Mouse (Mus musculus): ENCODE results near the gene Nf2. TPM values are rescaled to one million over a fixed set of nuclear protein-coding genes. Genes with fewer than 3 reads are reported as not detected.

Gene Nf2
- polyA plus RNA-seq (2011; ENCODE audit: insufficient read depth, insufficient read length, low replicate concordance, missing spikeins) = 17.5 and 38.0 TPM in 2 replicates

DNA sequence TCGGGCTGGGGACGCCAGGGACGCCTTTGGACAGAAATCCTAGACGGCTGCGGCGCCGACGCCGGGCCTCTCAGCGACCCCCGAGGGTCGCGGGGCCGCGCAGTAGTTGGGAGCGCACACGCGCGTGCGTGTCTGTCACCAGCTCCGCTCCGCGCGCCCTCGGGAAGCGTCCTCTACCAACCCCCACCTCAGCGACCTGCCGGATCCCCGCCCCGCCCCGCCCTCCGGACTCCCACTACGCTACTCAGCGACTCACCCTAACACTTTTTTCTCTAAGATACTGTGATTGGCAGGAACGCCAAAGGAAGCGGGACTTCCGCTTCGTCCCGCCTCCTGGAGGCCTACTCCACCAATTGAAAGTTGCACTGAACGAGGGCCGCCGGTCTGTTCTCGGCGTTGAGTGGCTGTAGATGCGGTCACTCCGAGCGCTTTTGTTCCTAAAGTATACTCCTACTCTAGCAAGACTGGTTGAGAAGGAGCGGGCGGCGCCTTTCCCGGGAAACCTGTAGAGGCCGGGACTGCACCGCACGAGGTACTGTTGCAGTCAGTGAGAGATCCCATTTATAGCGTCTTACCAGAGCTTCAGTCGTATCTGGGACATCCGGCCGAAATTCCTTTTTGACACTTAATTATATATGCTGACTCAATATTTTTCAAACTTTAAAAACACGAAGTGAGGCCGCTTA, at the start of gene Nf2:
TSS of gene Nf2 (minus strand) at position 279 of the 686 bp plus-strand sequence.
- Histone ChIP-seq H3K4me3 (replicated peaks; ENCODE audit: control insufficient read depth, low read depth, low read length) (peak within 1 kb of the TSS; percentile 98), H3K4me1 (ENCODE audit: control insufficient read depth, insufficient read depth, low read length) (peaks cover 1% of the 10 kb centered on the region; the same call in 1 of the 2 replicates), H3K27ac (ENCODE audit: control insufficient read depth, insufficient read depth, low read depth, low read length, poor library complexity) (peak within 1 kb of the TSS; percentile 75)
- under 1% methylated on average over 60 of the region's 60 CpGs for WGBS
- TF ChIP-seq POLR2A (IDR thresholded peaks at IDR 0.05; ENCODE audit: borderline replicate concordance, control insufficient read depth, low read depth, low read length) (peak; percentile 51; the same call in 1 of the 2 replicates), CTCF (IDR thresholded peaks at IDR 0.05; ENCODE audit: control insufficient read depth, insufficient read depth, low read length) (0 out of 2 replicates have a peak, but pooled peaks have one; percentile 1)

DNA sequence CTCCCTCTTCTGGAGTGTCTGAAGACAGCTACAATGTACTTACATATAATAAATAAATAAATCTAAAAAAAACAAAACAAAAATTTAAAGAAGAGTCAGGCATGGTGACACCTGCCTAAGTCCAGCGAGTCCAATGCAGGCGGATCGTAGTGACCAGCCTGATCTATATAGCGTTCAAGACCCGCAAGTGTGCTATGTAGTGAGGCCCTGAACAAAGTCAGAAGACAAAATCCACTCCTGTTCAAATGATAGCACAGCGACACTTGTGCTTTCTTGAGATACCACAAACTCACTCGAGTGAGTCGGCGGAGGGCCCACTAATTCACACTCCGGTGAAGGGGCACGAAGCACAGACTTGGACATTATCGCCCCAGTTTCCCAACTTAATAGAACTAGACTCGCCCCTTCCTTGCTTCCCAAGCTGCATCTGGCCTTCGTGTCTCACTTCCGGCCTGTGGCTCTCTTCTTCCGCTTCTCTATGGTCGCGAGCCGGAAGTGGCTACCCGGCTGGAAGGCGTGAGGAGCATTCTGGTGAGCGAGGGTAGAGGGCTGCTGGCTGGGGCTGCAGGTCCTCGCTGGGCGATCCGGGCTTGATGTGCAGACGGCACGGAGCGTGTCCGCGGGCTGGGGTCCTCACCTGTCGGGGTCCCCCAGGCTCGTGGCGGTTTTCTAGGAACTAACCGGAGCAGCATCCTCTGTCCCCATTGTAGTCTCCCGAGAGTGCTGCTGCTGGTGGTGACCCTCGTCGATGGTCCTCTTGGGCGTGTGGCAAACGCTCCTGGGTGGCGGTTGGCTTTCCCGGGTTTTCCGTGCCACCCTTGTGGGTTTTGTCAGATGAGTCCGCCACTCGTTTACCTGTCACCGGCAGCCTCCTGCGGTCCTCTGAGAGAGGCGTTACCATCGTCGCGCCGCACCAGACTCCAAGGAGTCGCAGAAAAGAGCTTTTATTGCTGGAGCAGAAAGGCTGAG, 45.8 kb upstream of the Nf2 start, which contains the start of gene Thoc5:
TSS of gene Thoc5 (plus strand) at position 473 of the 969 bp plus-strand sequence.
- peaks cover 1% of the 10 kb centered on the region; the same call in 1 of the 2 replicates for H3K4me1 ChIP-seq (ENCODE audit: control insufficient read depth, insufficient read depth, low read length)
- H3K4me3 ChIP-seq (replicated peaks; ENCODE audit: control insufficient read depth, low read depth, low read length) = peak within 1 kb of the TSS; percentile 88
- TF ChIP-seq CTCF (IDR thresholded peaks at IDR 0.05; ENCODE audit: control insufficient read depth, insufficient read depth, low read length) (no peak), POLR2A (IDR thresholded peaks at IDR 0.05; ENCODE audit: borderline replicate concordance, control insufficient read depth, low read depth, low read length) (peak; percentile 77; the same call in 1 of the 2 replicates)
- WGBS = 1% methylated on average over 52 of the region's 52 CpGs
- H3K27ac ChIP-seq (ENCODE audit: control insufficient read depth, insufficient read depth, low read depth, low read length, poor library complexity) = peak within 1 kb of the TSS; percentile 70

DNA sequence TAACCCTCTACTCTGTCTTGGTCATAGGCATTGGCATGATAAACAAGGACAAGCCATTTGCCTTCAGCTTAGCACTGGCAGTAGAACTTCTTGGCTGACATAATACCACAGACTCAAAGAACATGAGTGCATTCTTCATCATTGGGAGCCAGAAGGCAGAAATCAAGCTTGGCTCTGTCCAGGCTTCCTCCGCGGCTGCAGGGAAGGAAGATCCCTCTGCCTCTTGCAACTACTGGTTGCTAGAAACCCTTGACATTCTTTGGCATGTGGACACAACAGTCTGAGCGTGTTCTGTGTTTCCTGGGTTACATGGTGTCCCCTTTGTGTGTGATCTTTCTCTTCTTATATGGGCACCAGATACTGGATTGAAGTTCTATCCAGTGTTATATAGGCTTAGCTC, 37.7 kb upstream of the Nf2 start:
- no peak for TF ChIP-seq POLR2A (IDR thresholded peaks at IDR 0.05; ENCODE audit: borderline replicate concordance, control insufficient read depth, low read depth, low read length)
- no peak overlapping the region for H3K27ac ChIP-seq (ENCODE audit: control insufficient read depth, insufficient read depth, low read depth, low read length, poor library complexity)
- no peak overlapping the region for H3K4me3 ChIP-seq (replicated peaks; ENCODE audit: control insufficient read depth, low read depth, low read length)
- 89% methylated on average over 3 of the region's 3 CpGs for WGBS
- no peaks in the 10 kb centered on the region for H3K4me1 ChIP-seq (ENCODE audit: control insufficient read depth, insufficient read depth, low read length)

DNA sequence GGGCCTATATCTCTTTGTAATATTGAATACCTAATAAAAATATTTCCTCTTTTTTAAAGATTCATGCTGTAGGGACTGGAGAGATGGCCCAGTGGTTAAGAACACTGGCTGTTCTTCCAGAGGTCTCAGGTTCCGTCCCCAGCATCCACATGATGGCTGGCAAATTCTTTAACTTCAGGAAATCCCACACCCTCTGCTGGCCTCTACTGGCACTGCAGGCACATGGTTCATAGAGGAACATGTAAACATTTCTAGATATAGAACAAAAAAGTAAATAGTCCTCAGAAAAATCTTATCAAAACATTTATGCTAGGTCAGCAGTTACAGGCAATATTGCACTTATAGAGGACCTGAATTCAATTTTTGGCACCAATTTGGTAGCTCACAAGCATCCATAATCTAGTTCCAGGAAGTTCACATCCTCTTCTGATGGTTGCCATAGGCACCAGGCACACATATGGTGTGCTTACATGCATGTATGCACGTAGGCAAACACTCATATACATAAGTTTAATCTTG, 36.1 kb upstream of the Nf2 start:
- peak; percentile 50 for TF ChIP-seq CTCF (IDR thresholded peaks at IDR 0.05; ENCODE audit: control insufficient read depth, insufficient read depth, low read length)
- no peak for TF ChIP-seq POLR2A (IDR thresholded peaks at IDR 0.05; ENCODE audit: borderline replicate concordance, control insufficient read depth, low read depth, low read length)
- Histone ChIP-seq H3K4me3 (replicated peaks; ENCODE audit: control insufficient read depth, low read depth, low read length) (no peak overlapping the region), H3K27ac (ENCODE audit: control insufficient read depth, insufficient read depth, low read depth, low read length, poor library complexity) (no peak overlapping the region), H3K4me1 (ENCODE audit: control insufficient read depth, insufficient read depth, low read length) (no peaks in the 10 kb centered on the region)
- 47% methylated on average over 2 of the region's 2 CpGs for WGBS

DNA sequence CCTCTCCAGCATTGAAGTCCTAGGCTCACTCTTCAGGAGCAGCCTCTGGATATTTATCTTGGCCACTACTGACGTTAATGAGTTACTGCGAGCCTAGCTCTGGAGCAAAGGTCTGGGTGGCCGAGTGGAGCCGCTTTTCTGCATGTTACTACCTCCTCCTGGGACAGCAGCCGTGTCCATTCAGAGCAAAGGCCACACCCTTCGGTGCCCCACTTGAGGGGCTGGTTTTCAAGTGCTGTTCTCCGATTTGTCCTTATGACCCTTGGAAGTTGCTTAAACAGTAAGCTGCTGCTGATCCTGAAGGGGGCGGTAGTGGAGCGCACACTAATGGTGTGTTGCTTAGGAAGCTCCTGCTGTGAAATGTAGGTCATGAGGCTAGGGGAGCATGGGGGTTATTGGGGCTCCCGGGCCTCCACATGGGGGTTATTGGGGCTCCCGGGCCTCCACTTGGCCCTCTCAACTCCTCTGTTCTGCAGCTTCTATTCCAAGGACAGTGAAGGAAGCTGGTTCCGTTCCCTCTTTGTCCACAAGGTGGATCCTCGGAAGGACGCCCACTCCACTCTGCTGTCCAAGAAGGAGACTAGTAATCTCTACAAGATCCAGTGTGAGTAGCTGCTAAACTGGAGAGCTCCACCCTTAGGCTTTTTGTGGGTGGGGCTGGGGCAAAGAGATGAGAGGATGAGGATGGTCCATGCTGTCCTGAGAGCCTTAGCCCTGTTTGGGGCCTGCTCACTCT, 33.7 kb upstream of the Nf2 start:
- Histone ChIP-seq H3K4me3 (replicated peaks; ENCODE audit: control insufficient read depth, low read depth, low read length) (no peak overlapping the region), H3K27ac (ENCODE audit: control insufficient read depth, insufficient read depth, low read depth, low read length, poor library complexity) (no peak overlapping the region), H3K4me1 (ENCODE audit: control insufficient read depth, insufficient read depth, low read length) (no peaks in the 10 kb centered on the region)
- WGBS = 83% methylated on average over 14 of the region's 14 CpGs
- TF ChIP-seq CTCF (IDR thresholded peaks at IDR 0.05; ENCODE audit: control insufficient read depth, insufficient read depth, low read length) = no peak
- no peak for TF ChIP-seq POLR2A (IDR thresholded peaks at IDR 0.05; ENCODE audit: borderline replicate concordance, control insufficient read depth, low read depth, low read length)

DNA sequence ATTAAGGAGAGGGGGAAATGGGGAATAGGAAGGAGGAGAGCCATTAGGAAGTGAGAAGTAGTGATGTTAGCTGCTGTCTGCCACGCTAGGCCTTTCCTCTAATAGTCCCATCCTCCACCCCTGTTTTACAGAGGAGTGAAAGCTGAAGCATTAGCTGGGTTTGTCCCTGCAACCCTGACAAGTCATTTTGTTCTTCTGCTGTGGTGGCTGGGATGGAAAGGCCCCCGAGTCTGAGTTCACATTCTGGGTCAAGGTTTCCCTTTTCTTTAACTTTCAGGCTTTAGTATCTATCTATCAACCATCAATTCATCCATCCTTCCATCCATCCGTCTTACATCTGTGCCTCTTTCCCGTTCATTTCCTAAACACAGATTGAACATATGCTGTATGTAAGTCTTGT, 31.8 kb upstream of the Nf2 start:
- Histone ChIP-seq H3K27ac (ENCODE audit: control insufficient read depth, insufficient read depth, low read depth, low read length, poor library complexity) (no peak overlapping the region), H3K4me3 (replicated peaks; ENCODE audit: control insufficient read depth, low read depth, low read length) (no peak overlapping the region), H3K4me1 (ENCODE audit: control insufficient read depth, insufficient read depth, low read length) (no peaks in the 10 kb centered on the region)
- 76% methylated on average over 4 of the region's 4 CpGs for WGBS
- TF ChIP-seq POLR2A (IDR thresholded peaks at IDR 0.05; ENCODE audit: borderline replicate concordance, control insufficient read depth, low read depth, low read length) (no peak), CTCF (IDR thresholded peaks at IDR 0.05; ENCODE audit: control insufficient read depth, insufficient read depth, low read length) (no peak)

- Histone ChIP-seq H3K27ac (ENCODE audit: control insufficient read depth, insufficient read depth, low read depth, low read length, poor library complexity) (no peak overlapping the region), H3K4me1 (ENCODE audit: control insufficient read depth, insufficient read depth, low read length) (peaks cover 4% of the 10 kb centered on the region), H3K4me3 (replicated peaks; ENCODE audit: control insufficient read depth, low read depth, low read length) (peak overlapping the region; percentile 1)
- TF ChIP-seq POLR2A (IDR thresholded peaks at IDR 0.05; ENCODE audit: borderline replicate concordance, control insufficient read depth, low read depth, low read length) = no peak
- TF ChIP-seq CTCF (IDR thresholded peaks at IDR 0.05; ENCODE audit: control insufficient read depth, insufficient read depth, low read length) = no peak
- WGBS = 10% methylated on average over 10 of the region's 10 CpGs
Measured at GRCm38 (mm10) chr11:4874551-4874950, 25.2 kb upstream of the Nf2 start.
